Comparison of ENCODE assay signal across 11 mouse cellular contexts in the genomic region with DNA sequence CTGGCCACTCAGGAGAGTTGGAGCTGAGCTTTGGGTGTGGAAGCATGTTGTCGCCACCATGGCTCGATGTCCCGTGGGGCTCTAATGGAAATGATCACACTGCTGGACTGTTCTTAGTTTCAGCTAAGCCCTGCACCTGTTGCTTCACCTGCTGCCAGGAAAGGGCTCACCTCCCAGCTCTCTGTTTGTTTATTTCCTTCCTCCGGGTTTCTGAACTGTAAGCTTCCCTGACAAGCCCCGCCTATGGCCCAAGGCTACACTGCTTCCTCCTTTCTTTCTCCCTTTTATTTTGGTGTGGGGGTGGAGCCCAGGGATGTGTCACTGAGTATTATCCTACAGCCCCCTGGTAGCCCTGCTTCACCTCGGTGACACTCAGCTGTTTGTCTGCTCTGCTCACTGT. TPM values are rescaled to one million over a fixed set of nuclear protein-coding genes. Genes with fewer than 3 reads are reported as not detected.
DNase-seq lines count a peak whose midpoint lies in the region; ATAC-seq and TF ChIP-seq lines count a peak whose summit lies in the region.
"Had no signal": no experiment of that assay in that cellular context is flagged by ENCODE, and none has a peak within 500 bp of the region (broad histone marks: within the 10 kb centered on the region; RNA-seq: fewer than 3 reads in every experiment).

No protein-coding gene starts in this region.

- intact Hi-C loops in heart, postnatal 36 days (cut with DNase I), result no loop called here

- H3K36me3 ChIP-seq in ES-Bruce4 (ENCODE audit: control insufficient read depth, insufficient read depth, low read length, poor library complexity, severe bottlenecking), result no peaks in the 10 kb centered on the region
- H3K36me3 ChIP-seq in embryonic facial prominence, embryonic 15.5 days, result no peaks in the 10 kb centered on the region
- H3K36me3 ChIP-seq in stomach, embryonic 14.5 days (ENCODE audit: control insufficient read depth, insufficient read depth, low read length), result no peaks in the 10 kb centered on the region

- no peak for ATAC-seq in embryonic facial prominence, embryonic 15.5 days (ENCODE audit: insufficient number of reproducible peaks, low FRiP score, low TSS enrichment, low read depth)
- peak; percentile 8; the same call in 1 of the 2 replicates for ATAC-seq in stomach, embryonic 14.5 days (ENCODE audit: insufficient number of reproducible peaks, insufficient read depth, low FRiP score, low read depth)

- no peak overlapping the region for H3K4me2 ChIP-seq in embryonic facial prominence, embryonic 15.5 days (replicated peaks)
- H3K4me2 ChIP-seq in stomach, embryonic 14.5 days (replicated peaks; ENCODE audit: low read depth, low read length), result no peak overlapping the region
- H3K4me2 ChIP-seq: lung, embryonic 14.5 days had no signal

- peaks cover 3% of the 10 kb centered on the region for H3K4me1 ChIP-seq in ES-Bruce4 (ENCODE audit: control insufficient read depth, insufficient read depth, low read length)
- peaks cover 15% of the 10 kb centered on the region for H3K4me1 ChIP-seq in embryonic facial prominence, embryonic 15.5 days
- H3K4me1 ChIP-seq in stomach, embryonic 14.5 days (ENCODE audit: control insufficient read depth, insufficient read depth, low read length), result peaks cover 20% of the 10 kb centered on the region; the same call in 1 of the 2 replicates

- H3K9ac ChIP-seq in ES-Bruce4 (ENCODE audit: low read depth, poor library complexity, severe bottlenecking), result no peak overlapping the region
- no peak overlapping the region for H3K9ac ChIP-seq in embryonic facial prominence, embryonic 15.5 days
- no peak overlapping the region for H3K9ac ChIP-seq in stomach, embryonic 14.5 days (replicated peaks; ENCODE audit: low read depth, low read length)
- H3K9ac ChIP-seq: lung, embryonic 14.5 days had no signal

- no peak overlapping the region for H3K4me3 ChIP-seq in ES-Bruce4 (ENCODE audit: low read depth, low read length)
- no peak overlapping the region for H3K4me3 ChIP-seq in embryonic facial prominence, embryonic 15.5 days (replicated peaks)
- no peak overlapping the region for H3K4me3 ChIP-seq in stomach, embryonic 14.5 days (ENCODE audit: low read depth, low read length)

- no peak for TF ChIP-seq POLR2A in ES-Bruce4 (IDR thresholded peaks at IDR 0.05; ENCODE audit: insufficient read depth, low read length)

- DNase-seq in lung, adult 18-20 months, result peak; percentile 49 to 65
- no peak for DNase-seq in lung, postnatal 4 days
- DNase-seq in testis, postnatal 10 days (ENCODE audit: low spot score), result no peak
- DNase-seq in heart, postnatal 36 days, result no peak
- DNase-seq in right cerebral cortex, postnatal 36 days (ENCODE audit: low spot score in 2 of 2), result no peak
- DNase-seq: heart, postnatal 4 days; lung, embryonic 14.5 days had no signal

- no peaks in the 10 kb centered on the region for H3K27me3 ChIP-seq in ES-Bruce4 (ENCODE audit: control insufficient read depth, insufficient read depth, low read length, poor library complexity, severe bottlenecking)
- H3K27me3 ChIP-seq in embryonic facial prominence, embryonic 15.5 days, result no peaks in the 10 kb centered on the region
- H3K27me3 ChIP-seq in stomach, embryonic 14.5 days (ENCODE audit: control insufficient read depth, insufficient read depth, low read length), result no peaks in the 10 kb centered on the region

- 41% methylated on average over 6 of the region's 6 CpGs for WGBS in embryonic facial prominence, embryonic 15.5 days
- 59% methylated on average over 6 of the region's 6 CpGs for WGBS in stomach, embryonic 14.5 days

- TF ChIP-seq EP300 in ES-Bruce4 (IDR thresholded peaks at IDR 0.05; ENCODE audit: insufficient read depth, low read depth, low read length), result peak; percentile 77; the same call in 1 of the 2 replicates

- H3K27ac ChIP-seq in ES-Bruce4 (ENCODE audit: insufficient read depth, low read length), result peak overlapping the region; percentile 82
- H3K27ac ChIP-seq in embryonic facial prominence, embryonic 15.5 days (replicated peaks), result peak overlapping the region; percentile 17; the same call in 1 of the 2 replicates
- peak overlapping the region; percentile 11; the same call in 1 of the 2 replicates for H3K27ac ChIP-seq in stomach, embryonic 14.5 days (ENCODE audit: low read length)
- H3K27ac ChIP-seq: kidney, postnatal 0 days had no signal

- peaks cover 11% of the 10 kb centered on the region for H3K9me3 ChIP-seq in ES-Bruce4 (replicated peaks; ENCODE audit: control insufficient read depth, insufficient read depth, low read length, poor library complexity, severe bottlenecking)
- H3K9me3 ChIP-seq in embryonic facial prominence, embryonic 15.5 days (replicated peaks), result no peaks in the 10 kb centered on the region
- H3K9me3 ChIP-seq in stomach, embryonic 14.5 days (ENCODE audit: control insufficient read depth, low read depth, low read length), result no peaks in the 10 kb centered on the region

- TF ChIP-seq CTCF in ES-Bruce4 (IDR thresholded peaks at IDR 0.05; ENCODE audit: low read depth, low read length), result no peak

RNA-seq across cellular contexts. Expression of gene Tmem154, which starts 8.8 kb away (rescaled TPM):
- 3.2 and 3.9 TPM in 2 replicates for polyA plus RNA-seq in ES-Bruce4 (2011; ENCODE audit: insufficient read depth, insufficient read length, low read depth, missing spikeins)
- 9.1 and 11.1 TPM in 2 replicates for polyA plus RNA-seq in embryonic facial prominence, embryonic 15.5 days (2015; fragmentation: Nextera tagmentation; extraction: Ambion mirVana)
- 2.8 and 4.1 TPM in 2 replicates for polyA plus RNA-seq in stomach, embryonic 14.5 days (2014; fragmentation: Nextera tagmentation; extraction: Ambion mirVana)
- 1 to 10 TPM; 1.6 to 2.6 TPM for total RNA-seq in heart, postnatal 36 days (2021)

Comparison
In these comparisons a context has a peak if more than half of its experiments do, and no peak if none do; other contexts are left out.
1. DNase-seq: peak in lung, adult 18-20 months (2 of 2); none in lung, postnatal 4 days (0 of 2), testis, postnatal 10 days (single experiment), heart, postnatal 36 days (0 of 2) and right cerebral cortex, postnatal 36 days (0 of 2).
2. H3K27ac ChIP-seq: peak in every context shown above with its lines; median percentile 82 in ES-Bruce4; 17 in embryonic facial prominence, embryonic 15.5 days; 11 in stomach, embryonic 14.5 days.